Mouse (Mus musculus) kidney, adult 2 months (tissue): ENCODE data around the gene Spred2.

Experiments
- CTCF ChIP-seq: fragments of 200-500 bp; conservative IDR thresholded peaks from 2 replicates; pipeline ENCODE4 v1.5.1; 2011; ENCODE audit warnings: low read depth, mild to moderate bottlenecking, control low read depth, low read length, moderate library complexity, mixed read lengths; ENCODE audit not compliant: insufficient read depth, insufficient read length
- POLR2A ChIP-seq: fragments of 200-500 bp; IDR thresholded peaks from one replicate; pipeline ENCODE4 v1.6.1; 2011; ENCODE audit warnings: low read depth, low read length, control low read depth

- no peak for TF ChIP-seq CTCF
- TF ChIP-seq POLR2A = no peak
Measured at GRCm38 (mm10) chr11:19979338-19979737, 55.2 kb downstream of the Spred2 start.
